ENCODE assay signal across 9 mouse cellular contexts in genomic region chr11:35452413-35452812, GRCm38 (mm10).
DNase-seq lines count a peak whose midpoint lies in the region; ATAC-seq and TF ChIP-seq lines count a peak whose summit lies in the region.
"Had no signal": no experiment of that assay in that cellular context is flagged by ENCODE, and none has a peak within 500 bp of the region (broad histone marks: within the 10 kb centered on the region; RNA-seq: fewer than 3 reads in every experiment).

No protein-coding gene starts in this region.

- no peaks in the 10 kb centered on the region for H3K27me3 ChIP-seq in hindbrain, embryonic 14.5 days (ENCODE audit: control insufficient read depth, insufficient read depth, low read length)
- H3K27me3 ChIP-seq: stomach, embryonic 15.5 days had no signal

- 17% methylated on average over 5 of the region's 5 CpGs for WGBS in hindbrain, embryonic 14.5 days

- H3K4me2 ChIP-seq in hindbrain, embryonic 14.5 days (replicated peaks), result no peak overlapping the region
- H3K4me2 ChIP-seq: stomach, embryonic 15.5 days had no signal

- in situ Hi-C loops in ES-E14 (cut with MboI; ENCODE audit: low sequenced_read_pairs in 2 of 2, unreplicated experiment in 2 of 2), result loop anchor here (5.0 to 25.0 kb wide), 3 partner anchors 88 to 215 kb away; no protein-coding TSS in a partner anchor

- H3K9me3 ChIP-seq in ES-E14 (ENCODE audit: control insufficient read depth, insufficient read depth, low read depth, low read length), result no peaks in the 10 kb centered on the region
- H3K9me3 ChIP-seq in hindbrain, embryonic 14.5 days (ENCODE audit: control insufficient read depth, low read length), result no peaks in the 10 kb centered on the region
- H3K9me3 ChIP-seq: stomach, embryonic 15.5 days had no signal

- TF ChIP-seq POLR2A in brain, embryonic 14.5 days (IDR thresholded peaks at IDR 0.05; ENCODE audit: borderline replicate concordance, extremely low read depth, insufficient read depth, insufficient read length, poor library complexity, severe bottlenecking), result no peak

- no peak overlapping the region for H3K27ac ChIP-seq in left cerebral cortex, adult 2 months
- no peak overlapping the region for H3K27ac ChIP-seq in ES-E14 (ENCODE audit: insufficient read depth, low read depth, low read length, poor library complexity, severe bottlenecking)
- no peak overlapping the region for H3K27ac ChIP-seq in hindbrain, embryonic 14.5 days
- H3K27ac ChIP-seq: stomach, embryonic 15.5 days had no signal

- intact Hi-C loops in left cerebral cortex, adult 2 months (cut with DNase I), result loop anchor here (1.0 to 5.0 kb wide), 3 partner anchors 213 to 610 kb away; no protein-coding TSS in a partner anchor

- H3K4me3 ChIP-seq in left cerebral cortex, adult 2 months, result no peak overlapping the region
- H3K4me3 ChIP-seq in ES-E14 (ENCODE audit: insufficient read depth in 1 of 2, low read depth in 1 of 2, low read length in 2 of 2, poor library complexity in 1 of 2, severe bottlenecking in 1 of 2), result no peak overlapping the region
- no peak overlapping the region for H3K4me3 ChIP-seq in hindbrain, embryonic 14.5 days (replicated peaks; ENCODE audit: low read length)
- H3K4me3 ChIP-seq: stomach, embryonic 15.5 days had no signal

- no peak overlapping the region for H3K9ac ChIP-seq in ES-E14 (ENCODE audit: insufficient read depth, low read depth, low read length, poor library complexity, severe bottlenecking)
- no peak overlapping the region for H3K9ac ChIP-seq in hindbrain, embryonic 14.5 days
- H3K9ac ChIP-seq: stomach, embryonic 15.5 days had no signal

- H3K4me1 ChIP-seq in ES-E14 (ENCODE audit: control insufficient read depth in 2 of 2, insufficient read depth in 2 of 2, low read length in 2 of 2, poor library complexity in 1 of 2), result peaks cover 0 to 4% of the 10 kb centered on the region in 2 experiments; a peak in 1 of 4 replicates
- H3K4me1 ChIP-seq in hindbrain, embryonic 14.5 days (replicated peaks; ENCODE audit: control insufficient read depth, insufficient read depth, low read length), result peaks cover 16% of the 10 kb centered on the region
- H3K4me1 ChIP-seq: stomach, embryonic 15.5 days had no signal

- peak; percentile 55 for TF ChIP-seq CTCF in left cerebral cortex, adult 2 months (IDR thresholded peaks at IDR 0.05)
- peak; percentile 92 for TF ChIP-seq CTCF in brain, embryonic 14.5 days (IDR thresholded peaks at IDR 0.05; ENCODE audit: borderline replicate concordance, extremely low read depth, insufficient read depth, insufficient read length)

- peak; percentile 69 for ATAC-seq in hindbrain, embryonic 14.5 days (ENCODE audit: low FRiP score)
- ATAC-seq in megakaryocyte progenitor cell, adult 5-6 weeks (replicated peaks; ENCODE audit: poor library complexity), result peak; percentile 59
- ATAC-seq in megakaryocyte, adult 5-6 weeks (ENCODE audit: poor library complexity, severe bottlenecking), result no peak

- no peaks in the 10 kb centered on the region for H3K36me3 ChIP-seq in ES-E14 (ENCODE audit: control insufficient read depth, insufficient read depth, low read length, poor library complexity, severe bottlenecking)
- no peaks in the 10 kb centered on the region for H3K36me3 ChIP-seq in hindbrain, embryonic 14.5 days (replicated peaks; ENCODE audit: control insufficient read depth, insufficient read depth)
- H3K36me3 ChIP-seq: stomach, embryonic 15.5 days had no signal

- no peak for DNase-seq in left cerebral cortex, adult 2 months (ENCODE audit: extremely low spot score in 1 of 2, low spot score in 2 of 2)
- no peak for DNase-seq in left cerebral cortex, adult 18-20 months (ENCODE audit: low spot score in 2 of 2)
- no peak for DNase-seq in ES-E14 (ENCODE audit: low read depth, low spot score)
- peak; percentile 81 for DNase-seq in brain, embryonic 14.5 days (ENCODE audit: low read depth)
- DNase-seq in hindbrain, embryonic 14.5 days (ENCODE audit: low spot score), result peak; percentile 74
- peak; percentile 37 for DNase-seq in thymus, postnatal 4 days

TF ChIP-seq in ES-E14, 5 proteins besides CTCF, POLR2A, EP300 and RAD21:
- TF ChIP-seq ZC3H11A (IDR thresholded peaks at IDR 0.05; ENCODE audit: borderline replicate concordance, low read depth, low read length) (peak; percentile 60; the same call in 1 of the 2 replicates), ZNF384 (IDR thresholded peaks at IDR 0.05; ENCODE audit: low read depth, low read length) (no peak)

Comparison
In these comparisons a context has a peak if more than half of its experiments do, and no peak if none do; other contexts are left out.
1. DNase-seq: peak in brain, embryonic 14.5 days (single experiment), hindbrain, embryonic 14.5 days (single experiment) and thymus, postnatal 4 days (single experiment); none in left cerebral cortex, adult 2 months (0 of 2), left cerebral cortex, adult 18-20 months (0 of 2) and ES-E14 (single experiment).